Mouse (Mus musculus) cerebellum, adult 2 months (tissue): ENCODE data around the gene Bloc1s1.

Source experiments
- CTCF ChIP-seq: fragments of 200-500 bp; IDR thresholded peaks from 2 replicates; pipeline ENCODE4 v1.5.1; 2011; ENCODE audit warnings: low read depth, mild to moderate bottlenecking, control low read depth, low read length, moderate library complexity, borderline replicate concordance; ENCODE audit not compliant: insufficient read depth
- POLR2A ChIP-seq: fragments of 200-500 bp; IDR thresholded peaks from 2 replicates; pipeline ENCODE4 v1.6.1; 2011; ENCODE audit warnings: low read length, control low read depth, borderline replicate concordance; ENCODE audit not compliant: insufficient read depth

DNA sequence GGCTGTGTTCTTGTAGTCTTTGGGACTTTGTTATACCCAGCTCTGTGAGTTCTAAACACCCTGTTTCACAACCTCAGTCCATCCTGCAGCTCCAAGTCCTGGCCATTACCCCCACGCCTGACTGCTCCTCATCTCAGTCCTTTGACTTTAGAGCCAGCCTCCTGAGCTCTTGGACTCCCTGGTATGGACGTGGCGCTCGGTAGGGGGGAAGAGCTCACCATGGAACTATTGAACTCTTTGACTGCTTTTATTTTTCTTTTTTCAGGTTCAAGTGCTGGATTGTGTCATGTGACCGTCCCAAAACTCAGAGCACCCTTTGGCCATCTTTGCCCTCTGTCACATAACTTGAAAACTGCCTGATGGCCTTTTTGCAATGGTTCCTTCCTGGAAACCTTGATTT lies 41.8 kb downstream of the Bloc1s1 start:
- TF ChIP-seq POLR2A, result no peak
- no peak for TF ChIP-seq CTCF
